Mouse (Mus musculus): Measurements from ENCODE around the gene Kcnk3.

The Kcnk3 gene

DNA sequence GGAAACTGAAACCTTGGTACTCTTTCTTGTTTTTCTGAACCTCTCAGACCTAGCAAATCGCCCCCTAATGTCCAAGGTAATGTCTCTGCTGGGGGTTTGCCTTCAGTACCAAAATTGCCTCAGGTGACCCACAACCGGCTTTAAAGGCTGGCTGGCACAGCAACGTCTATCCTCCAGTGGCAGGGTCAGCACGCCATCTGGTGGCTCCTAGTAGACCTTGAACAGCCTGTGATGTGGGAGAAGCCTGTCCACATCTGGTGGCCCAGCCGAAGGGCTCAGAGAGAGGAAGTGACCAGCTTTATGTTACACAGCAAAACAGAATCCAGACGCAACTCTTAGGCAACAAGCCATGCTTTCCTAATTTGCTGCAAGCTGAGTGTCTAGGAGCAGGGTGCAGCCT is 50.1 kb downstream of the Kcnk3 start:
- DNase-seq (ENCODE audit: low spot score in 2 of 2): peak; percentile 54 to 76

- no peak for DNase-seq (ENCODE audit: low spot score in 2 of 2)
Measured at GRCm38 (mm10) chr5:30643477-30644179, 55.7 kb downstream of the Kcnk3 start.

DNA sequence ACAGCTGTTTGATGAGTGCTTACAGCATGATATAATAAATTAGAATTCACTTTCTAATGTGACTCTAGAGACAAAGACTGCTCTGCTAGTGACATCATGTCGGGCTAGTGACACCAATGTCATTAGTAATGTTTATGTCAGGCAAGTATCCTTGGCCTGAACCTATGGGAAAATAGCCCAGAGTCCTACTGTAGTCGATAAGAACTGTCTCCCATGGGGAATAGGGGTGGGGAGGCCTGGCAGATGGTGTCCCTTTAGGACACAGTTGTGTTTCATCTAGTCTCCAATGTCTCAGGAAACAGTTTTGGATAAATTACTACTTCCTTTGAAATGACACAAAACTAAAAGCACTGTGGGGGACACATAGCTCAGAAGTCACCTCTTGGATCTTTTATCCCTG is 58.1 kb downstream of the Kcnk3 start:
- DNase-seq (ENCODE audit: low spot score in 2 of 2): no peak

DNA sequence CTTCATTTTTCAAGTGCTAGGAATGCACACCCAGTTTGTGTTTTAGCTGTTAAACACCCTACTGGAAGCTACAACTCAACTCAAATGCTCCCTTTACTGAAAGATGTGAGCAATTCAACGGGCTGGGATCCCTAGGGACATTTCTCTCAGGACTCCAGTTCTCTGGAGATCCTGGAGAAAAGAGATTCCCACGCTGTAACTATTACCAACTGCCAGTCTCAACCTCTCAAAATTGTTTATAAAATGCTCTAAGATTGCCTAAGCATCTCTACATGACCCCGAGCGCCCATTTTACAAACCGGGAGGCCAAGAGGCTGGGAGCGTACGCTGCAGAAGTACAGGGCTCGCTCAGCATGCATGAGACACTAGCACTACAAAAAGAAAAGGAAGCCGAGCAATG is 59.4 kb downstream of the Kcnk3 start:
- no peak for DNase-seq (ENCODE audit: low spot score in 2 of 2)

DNA sequence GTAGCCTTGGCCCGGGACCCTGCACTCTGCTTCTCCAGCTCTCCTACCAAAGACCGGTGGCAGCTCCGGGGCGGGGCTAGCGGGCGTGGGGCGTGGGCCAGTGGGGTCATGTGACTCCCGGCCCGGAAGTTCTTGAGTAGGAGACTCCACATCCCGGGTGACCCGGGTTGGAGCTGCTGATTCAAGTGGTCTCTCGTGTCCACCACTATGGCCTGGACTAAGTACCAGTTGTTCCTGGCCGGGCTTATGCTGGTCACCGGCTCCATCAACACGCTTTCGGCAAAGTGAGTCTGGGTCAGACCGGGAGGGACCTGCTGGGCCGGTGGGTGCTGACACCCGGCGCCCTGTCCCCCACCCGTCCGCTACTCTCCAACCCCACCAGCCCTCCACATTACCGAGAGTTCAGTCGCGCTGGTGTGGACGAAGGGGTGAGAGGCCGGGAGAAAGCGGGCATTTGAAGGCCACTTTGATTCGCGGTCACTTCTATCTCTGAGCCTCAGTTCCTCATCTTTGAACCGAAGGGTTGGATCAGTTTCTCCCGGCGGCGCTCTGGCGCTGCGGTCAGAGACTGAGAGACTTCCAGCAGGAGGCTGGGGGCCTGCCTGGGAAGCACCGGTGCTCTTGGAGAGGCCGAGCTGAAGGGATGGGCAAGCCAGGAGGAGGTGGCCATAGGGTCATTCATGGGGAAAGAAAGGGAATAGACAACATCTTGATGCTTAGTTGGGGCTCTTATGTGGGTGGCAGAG is 60.0 kb downstream of the Kcnk3 start, which contains the start of gene Slc35f6:
Slc35f6 (plus strand) TSS at position 119 of the 746 bp plus-strand sequence.
- peak; percentile 90 to 91 for DNase-seq (ENCODE audit: low spot score in 2 of 2)

DNA sequence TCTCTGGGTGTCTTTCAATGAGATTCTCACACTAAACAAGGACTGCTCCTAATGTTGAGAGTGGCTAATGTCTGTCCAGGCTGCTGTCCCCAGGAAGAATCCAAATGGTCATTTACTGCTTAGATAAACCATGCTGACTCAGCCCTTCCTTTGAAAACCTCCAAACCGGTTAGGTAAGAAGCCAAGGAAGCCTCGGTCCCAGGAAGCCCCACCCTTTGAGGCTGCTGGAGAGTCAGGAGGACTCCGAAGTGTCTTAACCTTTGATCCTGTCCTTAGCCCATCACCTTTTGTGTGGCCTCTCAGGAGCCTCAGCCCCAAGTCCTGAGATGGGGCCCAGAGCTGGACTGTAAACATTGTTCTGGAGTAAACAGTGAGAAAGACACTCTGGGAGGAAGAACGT is 61.6 kb downstream of the Kcnk3 start:
- DNase-seq (ENCODE audit: low spot score in 2 of 2): no peak

GRCm38 (mm10) chr5:30650756-30651155 is 62.8 kb downstream of the Kcnk3 start:
- DNase-seq (ENCODE audit: low spot score in 2 of 2): no peak

- DNase-seq (ENCODE audit: low spot score in 2 of 2): no peak
Measured at GRCm38 (mm10) chr5:30651554-30651953, 63.6 kb downstream of the Kcnk3 start.

GRCm38 (mm10) chr5:30653246-30653645 is 65.3 kb downstream of the Kcnk3 start:
- no peak for DNase-seq (ENCODE audit: low spot score in 2 of 2)

- no peak for DNase-seq (ENCODE audit: low spot score in 2 of 2)
Measured at GRCm38 (mm10) chr5:30655042-30655441, 67.1 kb downstream of the Kcnk3 start.

DNA sequence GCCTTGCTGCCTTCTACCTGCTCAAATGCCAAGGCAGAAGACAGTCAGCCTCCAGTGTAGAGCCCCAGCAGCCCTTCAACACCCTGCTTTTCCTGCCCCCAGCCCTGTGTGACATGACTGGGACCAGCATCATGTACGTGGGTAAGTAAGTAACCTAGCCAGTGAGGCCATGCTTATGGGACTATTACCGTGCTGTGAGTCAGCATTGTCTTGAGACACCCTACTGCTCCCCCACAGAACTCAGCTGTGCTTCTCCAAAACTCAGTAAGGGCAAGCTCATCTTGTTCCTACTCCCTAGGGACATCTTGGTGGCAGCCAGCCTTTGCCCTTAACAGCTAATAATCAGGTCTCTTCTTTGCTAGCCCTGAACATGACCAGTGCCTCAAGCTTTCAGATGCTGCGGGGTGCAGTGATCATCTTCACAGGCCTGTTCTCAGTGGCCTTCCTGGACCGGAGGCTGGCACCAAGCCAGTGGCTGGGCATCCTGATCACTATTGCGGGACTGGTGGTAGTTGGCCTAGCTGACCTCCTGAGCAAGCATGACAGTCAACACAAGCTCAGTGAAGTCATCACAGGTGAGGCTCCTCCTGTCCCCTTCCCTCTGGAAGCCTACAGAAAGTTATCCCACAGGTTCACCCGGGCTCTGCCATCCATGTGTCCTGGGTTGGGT is 67.7 kb downstream of the Kcnk3 start:
- no peak for DNase-seq (ENCODE audit: low spot score in 2 of 2)

DNA sequence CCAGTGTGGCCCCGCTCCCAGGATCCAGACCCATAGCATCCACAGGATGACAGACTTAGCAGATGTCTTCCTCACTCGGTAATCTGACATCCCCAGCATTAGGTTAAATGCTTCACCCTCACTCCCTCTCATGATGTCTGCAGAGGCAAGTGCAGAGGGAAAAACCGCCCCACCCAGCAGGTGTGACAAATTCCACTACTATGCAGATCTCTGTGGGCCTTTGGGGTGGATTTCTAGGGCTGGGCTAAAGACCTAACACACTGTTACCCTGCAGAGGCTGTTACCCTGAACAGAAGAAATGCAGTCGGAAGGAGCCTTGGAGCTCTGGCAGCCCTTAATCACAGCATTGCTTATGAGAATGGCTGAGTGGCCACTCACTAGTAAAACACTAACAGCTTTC is 71.1 kb downstream of the Kcnk3 start:
- DNase-seq (ENCODE audit: low spot score in 2 of 2): no peak

- no peak for DNase-seq (ENCODE audit: low spot score in 2 of 2)
Measured at GRCm38 (mm10) chr5:30660278-30660677, 72.3 kb downstream of the Kcnk3 start.

GRCm38 (mm10) chr5:30660813-30661212 is 72.8 kb downstream of the Kcnk3 start:
- DNase-seq (ENCODE audit: low spot score in 2 of 2): no peak

DNA sequence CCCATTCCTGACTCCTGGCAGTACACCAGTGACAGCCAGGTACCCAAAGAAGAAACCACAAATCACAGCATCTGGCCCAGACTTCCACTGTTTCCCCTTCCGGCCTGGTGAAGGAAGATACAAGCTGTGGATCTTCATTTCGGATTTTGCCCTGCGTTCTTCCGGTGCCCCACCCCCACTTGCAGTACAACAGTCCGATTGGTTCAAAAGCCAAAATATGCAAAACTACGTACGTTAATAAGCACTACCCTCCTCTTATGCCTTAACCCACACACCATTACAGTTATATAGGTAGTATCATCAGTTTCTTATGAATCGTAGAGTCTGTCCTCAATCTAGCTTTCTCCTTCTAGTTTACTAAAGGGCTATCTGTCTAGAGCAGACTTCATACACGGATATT is 77.4 kb downstream of the Kcnk3 start:
- no peak for DNase-seq (ENCODE audit: low spot score in 2 of 2)

GRCm38 (mm10) chr5:30665968-30666367 is 78.0 kb downstream of the Kcnk3 start:
- no peak for DNase-seq (ENCODE audit: low spot score in 2 of 2)

DNA sequence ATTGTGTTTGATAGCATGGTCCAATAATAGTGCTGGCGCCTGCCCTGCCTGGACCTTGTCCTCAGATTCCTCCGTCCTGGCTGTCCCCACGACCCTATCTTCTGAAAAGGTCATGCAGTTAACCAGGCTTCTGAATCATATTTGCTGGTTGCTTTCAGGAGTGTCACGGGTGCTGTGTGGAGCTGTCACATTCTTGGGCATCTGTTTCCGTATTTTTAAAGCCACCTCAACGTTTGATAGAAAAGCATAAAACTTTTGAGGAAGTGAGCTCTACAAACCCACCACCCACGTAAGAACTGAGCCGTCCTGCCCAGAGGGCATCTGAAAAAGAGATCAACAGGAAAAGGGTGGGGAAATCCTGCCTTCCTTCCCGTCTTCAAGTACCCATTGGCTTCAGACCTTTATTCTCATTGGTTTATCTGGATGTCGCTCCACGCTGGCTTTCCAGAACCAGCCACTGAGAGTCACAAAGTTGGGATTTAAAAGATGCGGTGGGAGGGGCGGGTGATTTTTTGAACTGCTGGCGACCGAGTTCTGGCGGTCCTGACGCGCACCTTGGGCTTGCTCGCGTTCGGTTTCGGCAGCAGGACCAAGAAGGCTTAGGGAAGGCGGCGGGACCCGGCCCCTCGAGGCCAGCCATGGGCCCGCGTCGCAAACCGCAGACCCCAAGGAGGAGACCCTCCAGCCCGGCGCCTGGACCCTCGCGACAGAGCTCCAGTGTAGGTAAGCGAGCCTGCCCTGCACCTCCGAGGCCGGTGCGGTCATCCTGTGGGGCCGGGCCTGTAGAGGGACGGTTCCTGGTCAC is 78.6 kb downstream of the Kcnk3 start, which contains the start of gene Cenpa:
Cenpa (plus strand) TSS at position 387 of the 805 bp plus-strand sequence.
- peak; percentile 88 to 91 for DNase-seq (ENCODE audit: low spot score in 2 of 2)

DNA sequence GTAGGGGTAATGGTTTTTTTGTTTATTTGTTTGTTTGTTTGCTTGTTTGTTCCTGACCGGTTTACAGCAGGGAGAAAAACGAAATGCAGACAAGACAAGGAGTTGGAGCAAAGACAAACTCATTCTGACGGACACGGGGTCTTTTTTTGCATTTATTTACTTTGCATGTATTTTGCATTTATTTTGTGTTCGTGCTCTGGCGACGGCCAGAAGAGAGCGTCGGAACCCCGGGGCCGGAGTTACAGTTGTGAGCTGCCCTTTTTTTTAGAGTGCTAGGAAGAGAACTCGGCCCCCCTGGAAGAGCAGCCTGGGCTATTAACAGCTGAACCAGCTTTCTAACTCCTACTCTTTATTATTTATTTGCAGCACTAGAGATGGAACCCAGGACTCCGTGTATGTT is 79.2 kb downstream of the Kcnk3 start:
- no peak for DNase-seq (ENCODE audit: low spot score in 2 of 2)

DNA sequence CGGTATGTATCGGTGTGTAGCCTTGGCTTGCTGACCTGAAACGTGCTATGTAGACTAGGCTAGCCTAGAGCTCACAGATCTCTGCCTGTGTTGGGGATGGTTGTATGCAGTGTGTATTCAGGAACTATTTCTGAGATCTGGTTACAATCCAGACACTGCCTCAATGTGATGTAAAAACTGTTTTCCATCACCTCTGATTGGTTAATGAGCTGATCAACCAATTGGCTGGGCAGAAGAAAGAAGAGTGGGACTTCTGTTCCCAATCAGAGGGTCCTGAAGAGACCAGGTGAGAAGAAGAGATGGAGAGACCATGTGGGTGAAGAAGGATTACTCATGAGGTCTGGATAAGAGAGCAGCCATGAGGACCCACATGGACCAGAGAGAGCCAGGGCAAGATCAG is 79.7 kb downstream of the Kcnk3 start:
- no peak for DNase-seq (ENCODE audit: low spot score in 2 of 2)

DNA sequence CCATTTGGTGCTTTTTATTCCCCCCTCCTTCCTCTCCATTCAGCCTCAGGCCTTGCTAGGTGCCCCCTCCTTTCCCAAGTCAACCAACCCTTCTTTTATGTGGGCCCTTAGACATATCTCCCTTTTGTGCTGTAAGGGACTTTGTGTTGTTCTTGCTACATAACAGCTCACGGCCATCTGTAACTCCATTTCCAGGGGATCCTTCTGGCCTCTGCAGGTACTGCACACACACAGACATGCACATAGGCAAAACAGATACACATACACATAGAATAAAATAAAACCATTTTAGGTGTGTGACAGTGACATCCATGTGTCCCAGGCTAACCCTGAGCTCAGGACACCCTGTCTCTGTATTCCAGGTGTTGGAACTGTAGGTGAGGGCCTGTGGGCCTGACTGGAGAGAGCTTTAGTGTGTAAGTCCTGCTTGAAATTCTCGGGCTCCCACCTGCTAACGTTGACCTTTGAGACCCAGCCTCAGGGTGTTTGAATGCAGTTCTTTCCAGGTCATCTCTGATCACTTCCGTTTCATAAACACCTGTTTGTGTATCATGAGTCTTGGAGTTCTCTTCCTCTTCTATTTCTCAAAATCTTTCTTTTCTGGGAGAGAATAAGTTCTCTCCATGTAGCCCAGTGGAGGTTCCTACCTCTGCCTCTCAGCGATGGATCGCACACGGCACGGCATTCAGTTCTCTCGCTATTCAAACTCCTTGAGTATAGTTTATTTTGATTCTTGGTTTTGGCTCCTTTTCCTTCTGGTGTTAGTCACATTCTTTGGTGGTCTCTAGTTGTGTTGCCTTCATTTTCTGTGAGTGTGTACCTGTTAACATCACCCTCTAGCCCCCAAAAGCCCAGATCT is 80.9 kb downstream of the Kcnk3 start:
- DNase-seq (ENCODE audit: low spot score in 2 of 2): no peak

DNA sequence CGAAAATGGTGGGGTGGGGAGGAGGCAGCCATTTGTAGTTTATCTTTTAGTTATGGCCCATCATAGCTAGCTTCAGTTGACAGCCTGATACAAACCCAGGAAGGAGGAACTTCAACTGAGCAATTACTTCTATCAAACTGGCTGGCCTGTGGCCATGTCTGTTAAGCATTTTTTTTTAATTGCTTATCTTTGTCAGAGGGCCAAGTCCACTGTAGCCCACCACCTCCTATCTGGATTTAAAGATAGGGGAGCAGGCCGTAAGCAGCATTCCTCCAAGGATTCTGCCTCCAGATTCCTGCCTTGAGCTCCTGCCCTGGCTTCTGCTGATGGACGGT is 81.5 kb downstream of the Kcnk3 start:
- no peak for DNase-seq (ENCODE audit: low spot score in 2 of 2)
